In the genomic region with DNA sequence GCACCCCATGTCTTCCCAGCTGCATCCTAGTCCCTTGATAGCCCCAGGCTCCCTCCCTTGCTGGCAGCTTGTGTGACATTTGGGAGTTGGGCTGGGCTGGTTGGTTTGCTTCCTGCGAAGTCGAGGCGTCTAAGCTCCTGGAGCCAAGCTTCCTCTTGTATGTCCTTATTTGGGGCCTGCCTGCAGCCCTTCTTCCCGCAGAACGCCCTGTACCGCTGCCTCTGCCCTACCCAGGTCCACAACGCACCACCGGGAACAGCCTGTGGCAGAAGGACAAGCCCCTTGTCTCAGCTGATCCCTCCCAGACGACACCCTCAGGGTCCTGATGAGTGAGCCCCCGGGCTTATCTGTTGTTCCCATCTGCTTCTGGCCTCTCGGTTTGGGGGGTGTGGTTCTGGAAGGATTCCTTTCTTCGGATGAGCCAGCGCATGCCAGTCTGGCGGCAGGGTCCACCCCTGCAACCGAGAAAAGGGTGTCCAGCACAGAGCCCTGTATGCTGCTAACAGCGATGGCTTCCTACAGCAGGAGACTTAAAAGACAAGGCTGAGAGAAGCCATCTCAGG, we compare ENCODE assay signal across 8 mouse cellular contexts. TPM values are rescaled to one million over a fixed set of nuclear protein-coding genes. Genes with fewer than 3 reads are reported as not detected.
A peak's percentile ranks its signal among the peaks of the same experiment; 100 is the strongest.
DNase-seq lines count a peak whose midpoint lies in the region; ATAC-seq lines count a peak whose summit lies in the region.

No protein-coding gene starts in this region.

- no peak for ATAC-seq in midbrain, embryonic 14.5 days (ENCODE audit: low FRiP score, low TSS enrichment)
- ATAC-seq in heart, embryonic 13.5 days (ENCODE audit: extremely low read depth, insufficient number of reproducible peaks, low FRiP score, low TSS enrichment): peak; percentile 64; the same call in 1 of the 2 replicates
- ATAC-seq in limb, embryonic 15.5 days (ENCODE audit: insufficient number of reproducible peaks, low FRiP score, low TSS enrichment, low read depth): no peak
- peak; percentile 77; the same call in 1 of the 2 replicates for ATAC-seq in stomach, embryonic 14.5 days (ENCODE audit: insufficient number of reproducible peaks, insufficient read depth, low FRiP score, low read depth)

- 0 out of 2 replicates have a peak, but pooled peaks cover 5% of the 10 kb centered on the region for H3K27me3 ChIP-seq in midbrain, embryonic 10.5 days (ENCODE audit: low read depth, poor library complexity, severe bottlenecking)
- no peaks in the 10 kb centered on the region for H3K27me3 ChIP-seq in midbrain, embryonic 14.5 days (ENCODE audit: control insufficient read depth, insufficient read depth, low read length)
- no peaks in the 10 kb centered on the region for H3K27me3 ChIP-seq in heart, embryonic 13.5 days (replicated peaks)
- no peaks in the 10 kb centered on the region for H3K27me3 ChIP-seq in limb, embryonic 15.5 days
- no peaks in the 10 kb centered on the region for H3K27me3 ChIP-seq in stomach, embryonic 14.5 days (ENCODE audit: control insufficient read depth, insufficient read depth, low read length)

- H3K4me2 ChIP-seq in midbrain, embryonic 14.5 days (ENCODE audit: low read length): no peak overlapping the region
- H3K4me2 ChIP-seq in heart, embryonic 13.5 days: peak overlapping the region; percentile 67
- H3K4me2 ChIP-seq in limb, embryonic 15.5 days: peak overlapping the region; percentile 31; the same call in 1 of the 2 replicates
- peak overlapping the region; percentile 17; the same call in 1 of the 2 replicates for H3K4me2 ChIP-seq in stomach, embryonic 14.5 days (replicated peaks; ENCODE audit: low read depth, low read length)

- H3K4me1 ChIP-seq in midbrain, embryonic 10.5 days: peaks cover 19% of the 10 kb centered on the region
- 0 out of 2 replicates have a peak, but pooled peaks cover 3% of the 10 kb centered on the region for H3K4me1 ChIP-seq in midbrain, embryonic 14.5 days (ENCODE audit: control insufficient read depth, insufficient read depth, low read length)
- H3K4me1 ChIP-seq in heart, embryonic 13.5 days: peaks cover 47% of the 10 kb centered on the region
- peaks cover 27% of the 10 kb centered on the region for H3K4me1 ChIP-seq in limb, embryonic 15.5 days
- H3K4me1 ChIP-seq in stomach, embryonic 14.5 days (ENCODE audit: control insufficient read depth, insufficient read depth, low read length): peaks cover 14% of the 10 kb centered on the region; the same call in 1 of the 2 replicates

- H3K9me3 ChIP-seq in midbrain, embryonic 10.5 days (replicated peaks): no peaks in the 10 kb centered on the region
- no peaks in the 10 kb centered on the region for H3K9me3 ChIP-seq in midbrain, embryonic 14.5 days (ENCODE audit: control insufficient read depth, low read length)
- 0 out of 2 replicates have a peak, but pooled peaks cover 4% of the 10 kb centered on the region for H3K9me3 ChIP-seq in heart, embryonic 13.5 days
- H3K9me3 ChIP-seq in limb, embryonic 15.5 days: no peaks in the 10 kb centered on the region
- no peaks in the 10 kb centered on the region for H3K9me3 ChIP-seq in stomach, embryonic 14.5 days (ENCODE audit: control insufficient read depth, low read depth, low read length)

- peak; percentile 36 for DNase-seq in midbrain, embryonic 10.5 days (ENCODE audit: low spot score)
- DNase-seq in midbrain, embryonic 14.5 days: no peak
- DNase-seq in c-Kit-negative CD71-positive TER-119-positive erythroid progenitor cells, embryonic 14.5 days (ENCODE audit: low read depth, low spot score): peak; percentile 64
- DNase-seq in left cerebral cortex, adult 18-20 months (ENCODE audit: low spot score in 2 of 2): no peak
- DNase-seq in thymus, adult 18-20 months: no peak

- no peak overlapping the region for H3K9ac ChIP-seq in midbrain, embryonic 14.5 days (replicated peaks; ENCODE audit: low read length)
- peak overlapping the region; percentile 79 for H3K9ac ChIP-seq in heart, embryonic 13.5 days
- no peak overlapping the region for H3K9ac ChIP-seq in limb, embryonic 15.5 days
- no peak overlapping the region; the same call in 1 of the 2 replicates for H3K9ac ChIP-seq in stomach, embryonic 14.5 days (replicated peaks; ENCODE audit: low read depth, low read length)

- H3K4me3 ChIP-seq in midbrain, embryonic 10.5 days: peak overlapping the region; percentile 1; the same call in 1 of the 2 replicates
- no peak overlapping the region for H3K4me3 ChIP-seq in midbrain, embryonic 14.5 days (replicated peaks; ENCODE audit: low read depth, low read length)
- peak overlapping the region; percentile 42 for H3K4me3 ChIP-seq in heart, embryonic 13.5 days
- peak overlapping the region; percentile 9; the same call in 1 of the 2 replicates for H3K4me3 ChIP-seq in limb, embryonic 15.5 days
- H3K4me3 ChIP-seq in stomach, embryonic 14.5 days (ENCODE audit: low read depth, low read length): no peak overlapping the region

- WGBS in midbrain, embryonic 10.5 days: 15% methylated on average over 16 of the region's 16 CpGs
- 9% methylated on average over 16 of the region's 16 CpGs for WGBS in midbrain, embryonic 14.5 days
- WGBS in heart, embryonic 13.5 days: 2% methylated on average over 16 of the region's 16 CpGs
- 10% methylated on average over 16 of the region's 16 CpGs for WGBS in limb, embryonic 15.5 days
- WGBS in stomach, embryonic 14.5 days: 7% methylated on average over 16 of the region's 16 CpGs

- H3K36me3 ChIP-seq in midbrain, embryonic 10.5 days: no peaks in the 10 kb centered on the region
- H3K36me3 ChIP-seq in midbrain, embryonic 14.5 days (ENCODE audit: control insufficient read depth, insufficient read depth, low read length): no peaks in the 10 kb centered on the region
- no peaks in the 10 kb centered on the region for H3K36me3 ChIP-seq in heart, embryonic 13.5 days
- H3K36me3 ChIP-seq in limb, embryonic 15.5 days: no peaks in the 10 kb centered on the region
- H3K36me3 ChIP-seq in stomach, embryonic 14.5 days (ENCODE audit: control insufficient read depth, insufficient read depth, low read length): no peaks in the 10 kb centered on the region

- H3K27ac ChIP-seq in midbrain, embryonic 10.5 days (replicated peaks): peak overlapping the region; percentile 63; the same call in 1 of the 2 replicates
- H3K27ac ChIP-seq in midbrain, embryonic 14.5 days (replicated peaks; ENCODE audit: low read depth, low read length): no peak overlapping the region
- peak overlapping the region; percentile 85 for H3K27ac ChIP-seq in heart, embryonic 13.5 days (replicated peaks)
- peak overlapping the region; percentile 22 for H3K27ac ChIP-seq in limb, embryonic 15.5 days
- H3K27ac ChIP-seq in stomach, embryonic 14.5 days (ENCODE audit: low read length): peak overlapping the region; percentile 69

RNA-seq across cellular contexts. Expression of gene Clic4, which starts 14.3 kb away (rescaled TPM):
- polyA plus RNA-seq in midbrain, embryonic 10.5 days (2016; fragmentation: Nextera tagmentation; extraction: Ambion mirVana): 224 and 229 TPM in 2 replicates
- 34.9 and 61.9 TPM in 2 replicates for polyA plus RNA-seq in midbrain, embryonic 14.5 days (2014; fragmentation: Nextera tagmentation; extraction: Ambion mirVana)
- polyA plus RNA-seq in heart, embryonic 13.5 days (2015; fragmentation: Nextera tagmentation; extraction: Ambion mirVana): 202 and 213 TPM in 2 replicates
- 117 and 133 TPM in 2 replicates for polyA plus RNA-seq in limb, embryonic 15.5 days (2015; fragmentation: Nextera tagmentation; extraction: Ambion mirVana)
- polyA plus RNA-seq in stomach, embryonic 14.5 days (2014; fragmentation: Nextera tagmentation; extraction: Ambion mirVana): 95.3 and 102 TPM in 2 replicates
- 10 to 100 TPM; 30.2 to 35.7 TPM for total RNA-seq in left cerebral cortex, adult 18-20 months (2021)

Comparison
In these comparisons a context has a peak if more than half of its experiments do, and no peak if none do; other contexts are left out.
1. DNase-seq: peak in midbrain, embryonic 10.5 days (single experiment) and c-Kit-negative CD71-positive TER-119-positive erythroid progenitor cells, embryonic 14.5 days (single experiment); none in midbrain, embryonic 14.5 days (single experiment), left cerebral cortex, adult 18-20 months (0 of 2) and thymus, adult 18-20 months (0 of 2).
2. H3K4me3 ChIP-seq: peak in midbrain, embryonic 10.5 days (single experiment), heart, embryonic 13.5 days (single experiment) and limb, embryonic 15.5 days (single experiment); none in midbrain, embryonic 14.5 days (single experiment) and stomach, embryonic 14.5 days (single experiment).
3. ATAC-seq: peak in heart, embryonic 13.5 days (single experiment) and stomach, embryonic 14.5 days (single experiment); none in midbrain, embryonic 14.5 days (single experiment) and limb, embryonic 15.5 days (single experiment).